Mouse (Mus musculus) heart, embryonic 10.5 days (tissue): ENCODE measurements around the gene Vps4b. TPM values are rescaled to one million over a fixed set of nuclear protein-coding genes. Genes with fewer than 3 reads are reported as not detected.

ENCODE experiments used
- polyA plus RNA-seq: library from polyadenylated mRNA; unstranded; fragments of >200 nt; fragmentation: Nextera tagmentation; extraction: Ambion mirVana; gene quantifications from 2 replicates; pipeline ENCODE4 v1.2.1, GENCODE M21; 2016

Gene Vps4b
- polyA plus RNA-seq, 1 experiment from 2014 or later: 60.7 TPM

Other genes starting within 250 kb of the Vps4b start
- 12.1 and 15.0 TPM in 2 replicates for gene Bcl2, start 82.5 kb downstream of the Vps4b start, polyA plus RNA-seq
- 7.5 and 7.7 TPM in 2 replicates for gene Kdsr, start 37.0 kb downstream of the Vps4b start, polyA plus RNA-seq
- not detected in 2 replicates for gene Serpinb5, start 64.4 kb upstream of the Vps4b start, polyA plus RNA-seq
- gene Serpinb12, start 137.7 kb upstream of the Vps4b start, polyA plus RNA-seq: 0.09 TPM in 1 of 2 replicates, not detected in the other
- gene Serpinb13, start 184.3 kb upstream of the Vps4b start, polyA plus RNA-seq: not detected in 2 replicates